Mouse (Mus musculus) liver, embryonic 14.5 days (tissue): ENCODE measurements around the gene Snrpe. TPM values are rescaled to one million over a fixed set of nuclear protein-coding genes. Genes with fewer than 3 reads are reported as not detected.

Experiments
- ATAC-seq: fragments of 200-750 bp; cut with Nextera tagmentation; 2 replicates; pipeline ENCODE4 v1.8.0; 2017; ENCODE audit warnings: moderate number of reproducible peaks, mild to moderate bottlenecking, moderate library complexity; ENCODE audit not compliant: insufficient read depth
- DNase-seq, 3 experiments: peaks; one replicate each; pipeline ENCODE4 v3.0.0-alpha.2; 2012 to 2013; ENCODE audit warnings: low read depth in 3 of 3, low spot score in 3 of 3
- H3K27ac ChIP-seq: fragments of 300-500 bp; sonication (generic); 2 replicates; pipeline ENCODE4 v1.5.1; 2014; ENCODE audit warnings: moderate library complexity, mild to moderate bottlenecking, control low read depth, inconsistent platforms
- H3K27me3 ChIP-seq: fragments of 300-500 bp; sonication (generic); 2 replicates; pipeline ENCODE4 v1.6.1; 2014; ENCODE audit warnings: mild to moderate bottlenecking, low read length, moderate library complexity; ENCODE audit not compliant: control insufficient read depth, insufficient read depth
- H3K36me3 ChIP-seq: fragments of 300-500 bp; sonication (generic); replicated peaks from 2 replicates; pipeline ENCODE4 v1.6.1; 2014; ENCODE audit warnings: low read depth; ENCODE audit not compliant: control insufficient read depth, insufficient read depth
- H3K4me1 ChIP-seq, 2 experiments: fragments of 200-500 bp in 1 of 2; fragments of 300-500 bp in 1 of 2; sonication (generic) in 1 of 2; replicated peaks; 2 replicates each; pipeline ENCODE4 v1.6.1; 2012 to 2014; ENCODE audit warnings: antibody characterized with exemption in 1 of 2, inconsistent platforms in 1 of 2, low read length in 1 of 2; ENCODE audit not compliant: control insufficient read depth in 2 of 2, insufficient read depth in 2 of 2
- H3K4me2 ChIP-seq: fragments of 300-500 bp; sonication (generic); 2 replicates; pipeline ENCODE4 v1.6.1; 2014; ENCODE audit warnings: low read depth, mild to moderate bottlenecking, control low read depth, moderate library complexity
- H3K4me3 ChIP-seq, 2 experiments: fragments of 200-500 bp in 1 of 2; fragments of 300-500 bp in 1 of 2; sonication (generic) in 1 of 2; 2 replicates each; pipeline ENCODE4 v1.5.1; 2012 to 2014; ENCODE audit warnings: low read depth in 2 of 2, low read length in 2 of 2, mild to moderate bottlenecking in 2 of 2, control low read depth in 1 of 2, inconsistent platforms in 1 of 2, moderate library complexity in 1 of 2; ENCODE audit not compliant: insufficient read depth in 1 of 2
- H3K9ac ChIP-seq: fragments of 300-500 bp; sonication (generic); replicated peaks from 2 replicates; pipeline ENCODE4 v1.6.1; 2014; ENCODE audit warnings: mild to moderate bottlenecking, control low read depth, moderate library complexity
- H3K9me3 ChIP-seq: fragments of 300-500 bp; sonication (generic); 2 replicates; pipeline ENCODE4 v1.6.1; 2016; ENCODE audit warnings: low read length, mixed read lengths; ENCODE audit not compliant: control insufficient read depth
- CTCF ChIP-seq: IDR thresholded peaks from 2 replicates; pipeline ENCODE4 v1.5.1; 2016; ENCODE audit warnings: antibody characterized with exemption, low read depth, control low read depth
- EP300 ChIP-seq: IDR thresholded peaks from 2 replicates; pipeline ENCODE4 v1.6.1; 2016; ENCODE audit warnings: antibody characterized with exemption, low read depth
- WGBS: fragments of 180-500 bp; shearing (Covaris S2); extraction: QIAGEN DNeasy Blood & Tissue Kit; methylation state at CpG from one replicate; pipeline ENCODE4 v1.1.7; 2014; ENCODE audit not compliant: insufficient replicate concordance; 5-methylcytosine and 5-hydroxymethylcytosine counted together
- polyA plus RNA-seq, 2 experiments: library from polyadenylated mRNA; depleted of rRNA in 1 of 2; stranded (reverse) in 1 of 2; unstranded in 1 of 2; fragments of >200 nt; fragmentation: Nextera tagmentation in 1 of 2; extraction: Ambion mirVana in 1 of 2; gene quantifications; 2 replicates each; pipeline versions ENCODE4 v1.2.1 to v1.2.3; 2012 to 2014

Gene Snrpe
- polyA plus RNA-seq, 2 experiments: 241 to 500 TPM

DNA sequence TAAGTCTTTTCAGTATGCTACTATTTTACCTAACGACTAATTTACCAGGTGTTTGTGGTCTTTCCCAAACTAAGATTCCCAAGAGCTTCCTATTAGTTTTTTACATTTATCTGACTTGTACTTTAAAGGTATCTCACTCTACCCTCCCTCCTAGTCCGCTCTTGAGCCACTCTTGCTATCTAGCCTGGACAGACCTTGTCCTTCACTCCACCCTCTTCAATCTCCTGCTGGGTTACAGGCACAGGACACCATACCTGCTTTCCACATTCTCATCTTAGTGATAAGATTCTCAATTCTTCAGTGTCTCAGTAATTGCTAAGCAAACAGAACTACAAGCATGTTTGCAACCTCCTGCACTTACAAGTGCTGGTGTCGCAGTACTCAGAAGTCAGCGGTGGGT is 6.9 kb downstream of the Snrpe start:
- H3K9ac ChIP-seq: no peak overlapping the region
- H3K4me3 ChIP-seq: no peak overlapping the region
- H3K27me3 ChIP-seq: no peaks in the 10 kb centered on the region
- H3K27ac ChIP-seq: no peak overlapping the region
- ATAC-seq (peak; percentile 61; the same call in 1 of the 2 replicates), DNase-seq (no peak)
- H3K4me1 ChIP-seq: peaks cover 0 to 8% of the 10 kb centered on the region in 2 experiments; a peak in 2 of 4 replicates
- H3K9me3 ChIP-seq: no peaks in the 10 kb centered on the region
- H3K36me3 ChIP-seq: peaks cover 67% of the 10 kb centered on the region
- H3K4me2 ChIP-seq: no peak overlapping the region
- TF ChIP-seq EP300 (0 out of 2 replicates have a peak, but pooled peaks have one; percentile 29), CTCF (no peak)
- 72% methylated on average over 4 of the region's 4 CpGs for WGBS

DNA sequence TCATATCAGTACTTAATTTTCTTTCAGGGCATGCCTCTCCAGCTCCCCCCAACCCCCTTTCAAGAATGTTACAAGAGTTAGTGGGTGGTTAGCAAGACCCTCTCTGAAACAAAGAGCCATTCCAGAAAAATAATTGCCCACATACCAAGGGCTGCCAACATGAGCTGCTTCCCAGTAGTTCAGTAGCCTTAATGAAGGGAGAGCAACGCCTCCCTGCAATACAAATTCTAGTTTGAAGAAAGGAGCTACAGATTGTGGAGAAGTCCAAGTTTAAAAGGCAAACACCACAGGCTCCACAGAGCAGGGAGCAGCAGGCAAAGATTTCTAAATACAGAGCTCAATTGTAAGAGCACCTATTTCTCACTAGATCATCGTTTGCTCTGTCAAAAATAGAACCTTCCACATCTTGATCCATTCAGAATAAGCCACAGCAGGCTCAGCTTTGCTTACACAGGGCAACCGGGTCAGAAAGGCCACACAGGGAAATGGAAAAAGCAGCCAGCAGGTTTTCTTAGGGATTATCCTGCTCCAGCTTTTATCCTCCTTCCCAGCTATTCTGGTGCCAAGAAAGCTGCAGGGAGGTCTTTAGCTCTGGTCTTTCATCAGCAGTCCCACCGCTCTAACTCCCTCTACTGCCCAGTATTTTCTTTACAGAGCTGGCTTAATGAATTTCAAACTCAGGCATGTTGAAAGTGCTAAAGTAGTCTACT is 13.6 kb downstream of the Snrpe start:
- no peak for TF ChIP-seq EP300
- ATAC-seq: no peak
- DNase-seq: no peak
- Histone ChIP-seq H3K27ac (no peak overlapping the region), H3K36me3 (peaks cover 1% of the 10 kb centered on the region; the same call in 1 of the 2 replicates), H3K9ac (no peak overlapping the region), H3K4me3 (no peak overlapping the region), H3K4me2 (no peak overlapping the region), H3K9me3 (no peaks in the 10 kb centered on the region), H3K4me1 (no peaks in the 10 kb centered on the region), H3K27me3 (no peaks in the 10 kb centered on the region)
- WGBS: 36% methylated on average over 4 of the region's 4 CpGs

DNA sequence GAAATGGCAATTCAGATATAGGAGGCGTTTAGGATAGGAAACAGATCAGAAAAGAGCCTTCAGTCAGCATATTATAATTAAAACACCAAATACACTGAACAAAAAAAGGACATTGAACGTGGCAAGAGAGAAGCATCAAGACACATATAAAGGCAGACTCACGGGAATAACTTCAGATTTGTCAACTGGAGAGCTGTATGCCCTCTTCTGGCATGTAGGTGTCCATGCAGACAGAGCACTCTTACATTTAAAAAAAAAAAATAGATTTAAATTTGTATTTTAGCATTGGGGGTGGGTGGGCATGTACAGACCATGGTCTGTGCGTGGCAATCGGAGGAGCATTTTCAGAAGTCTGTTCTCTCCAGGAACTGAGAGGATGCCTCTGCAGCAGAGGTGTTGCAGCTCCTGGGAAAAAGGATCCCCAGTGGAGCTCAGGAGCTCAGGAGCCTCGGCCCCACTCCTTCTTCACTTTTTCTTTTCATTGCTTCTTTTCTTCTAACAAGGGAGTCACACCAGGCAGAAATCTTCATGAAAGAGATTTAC is 24.0 kb downstream of the Snrpe start:
- DNase-seq: no peak
- Histone ChIP-seq H3K4me1 (no peaks in the 10 kb centered on the region), H3K4me2 (no peak overlapping the region), H3K27me3 (no peaks in the 10 kb centered on the region), H3K9me3 (no peaks in the 10 kb centered on the region), H3K4me3 (no peak overlapping the region), H3K27ac (no peak overlapping the region), H3K36me3 (no peaks in the 10 kb centered on the region), H3K9ac (no peak overlapping the region)
- WGBS: 57% methylated on average over 6 of the region's 6 CpGs
- ATAC-seq: no peak
- TF ChIP-seq CTCF (no peak), EP300 (no peak)

DNA sequence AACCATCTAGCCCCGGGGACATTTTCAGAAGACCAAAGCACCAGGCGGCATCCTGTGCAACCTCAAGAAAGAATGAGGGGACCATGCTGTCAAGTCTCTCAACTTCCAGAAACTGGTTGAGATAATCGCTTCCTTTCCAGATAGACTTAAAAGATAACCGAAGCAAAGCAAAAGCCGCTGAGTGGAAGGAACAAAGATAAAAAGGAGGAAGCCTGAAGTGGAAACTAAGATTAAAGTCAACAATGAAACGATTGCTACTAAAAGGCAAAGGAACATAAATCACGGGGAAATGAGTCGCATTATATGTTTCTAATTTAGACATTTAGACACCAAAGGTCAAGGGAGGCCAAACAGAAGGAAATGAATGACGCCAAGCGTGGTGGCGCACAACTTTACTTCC is 38.8 kb downstream of the Snrpe start:
- Histone ChIP-seq H3K9ac (no peak overlapping the region), H3K4me1 (no peaks in the 10 kb centered on the region), H3K36me3 (no peaks in the 10 kb centered on the region), H3K9me3 (no peaks in the 10 kb centered on the region), H3K4me2 (no peak overlapping the region), H3K27me3 (no peaks in the 10 kb centered on the region), H3K4me3 (no peak overlapping the region), H3K27ac (no peak overlapping the region)
- ATAC-seq (no peak), DNase-seq (no peak)
- 13% methylated on average over 11 of the region's 11 CpGs for WGBS
- TF ChIP-seq EP300 (no peak), CTCF (no peak)

Other genes starting within 250 kb of the Snrpe start
- 3.4 and 3.7 TPM in 2 replicates for gene Etnk2, start 246.7 kb downstream of the Snrpe start, polyA plus RNA-seq (2012; rRNA removed)
- gene Etnk2, start 246.7 kb downstream of the Snrpe start, polyA plus RNA-seq (2014; fragmentation: Nextera tagmentation; extraction: Ambion mirVana): 4.9 and 5.5 TPM in 2 replicates
- gene Sox13, start 185.9 kb downstream of the Snrpe start, polyA plus RNA-seq (2012; rRNA removed): 4.9 and 6.1 TPM in 2 replicates
- 1.1 and 1.6 TPM in 2 replicates for gene Sox13, start 185.9 kb downstream of the Snrpe start, polyA plus RNA-seq (2014; fragmentation: Nextera tagmentation; extraction: Ambion mirVana)
- gene Zbed6, start 50.6 kb upstream of the Snrpe start, polyA plus RNA-seq (2012; rRNA removed): 0.27 and 1.4 TPM in 2 replicates
- not detected in 2 replicates for gene Zbed6, start 50.6 kb upstream of the Snrpe start, polyA plus RNA-seq (2014; fragmentation: Nextera tagmentation; extraction: Ambion mirVana)
- gene Gm38394, start 51.0 kb upstream of the Snrpe start, polyA plus RNA-seq (2012; rRNA removed): 1.4 and 1.6 TPM in 2 replicates
- gene Gm38394, start 51.0 kb upstream of the Snrpe start, polyA plus RNA-seq (2014; fragmentation: Nextera tagmentation; extraction: Ambion mirVana): 1.6 and 1.7 TPM in 2 replicates
- gene Lax1, start 79.8 kb upstream of the Snrpe start, polyA plus RNA-seq (2012; rRNA removed): 0.69 and 1.1 TPM in 2 replicates
- gene Lax1, start 79.8 kb upstream of the Snrpe start, polyA plus RNA-seq (2014; fragmentation: Nextera tagmentation; extraction: Ambion mirVana): 0.33 and 0.55 TPM in 2 replicates
- gene Atp2b4, start 190.8 kb upstream of the Snrpe start, polyA plus RNA-seq (2012; rRNA removed): 13.3 and 16.5 TPM in 2 replicates
- 33.1 and 37.7 TPM in 2 replicates for gene Atp2b4, start 190.8 kb upstream of the Snrpe start, polyA plus RNA-seq (2014; fragmentation: Nextera tagmentation; extraction: Ambion mirVana)